ENCODE assay signal across 7 mouse cellular contexts in genomic region chr7:27472596-27472995, GRCm38 (mm10). TPM values are rescaled to one million over a fixed set of nuclear protein-coding genes. Genes with fewer than 3 reads are reported as not detected.
DNase-seq lines count a peak whose midpoint lies in the region; ATAC-seq lines count a peak whose summit lies in the region.

No protein-coding gene starts in this region.

- H3K27ac ChIP-seq in limb, embryonic 12.5 days, result peak overlapping the region; percentile 62

- no peaks in the 10 kb centered on the region for H3K9me3 ChIP-seq in limb, embryonic 12.5 days

- 0 out of 2 replicates have a peak, but pooled peaks have one; percentile 5 for ATAC-seq in erythroblast, adult 5-6 weeks (replicated peaks; ENCODE audit: low FRiP score, poor library complexity, severe bottlenecking)
- no peak for ATAC-seq in limb, embryonic 12.5 days (ENCODE audit: insufficient number of reproducible peaks, insufficient read depth, low FRiP score, low TSS enrichment, low read depth)

- DNase-seq in thymus, postnatal 0 days (ENCODE audit: low spot score), result peak; percentile 31
- DNase-seq in thymus, adult 18-20 months, result no peak
- peak; percentile 67 for DNase-seq in naive thymus-derived CD4-positive, alpha-beta T cell, adult 2 months (ENCODE audit: low read depth)
- no peak for DNase-seq in adrenal gland, postnatal 14 days
- DNase-seq in gastrocnemius, postnatal 10 days, result no peak

- peaks cover 11% of the 10 kb centered on the region; the same call in 1 of the 2 replicates for H3K4me1 ChIP-seq in limb, embryonic 12.5 days (replicated peaks)

- no peak overlapping the region for H3K9ac ChIP-seq in limb, embryonic 12.5 days (replicated peaks)

- 53% methylated on average over 7 of the region's 7 CpGs for WGBS in limb, embryonic 12.5 days

- H3K4me3 ChIP-seq in limb, embryonic 12.5 days (replicated peaks), result peak overlapping the region; percentile 72

- peaks cover 20% of the 10 kb centered on the region for H3K36me3 ChIP-seq in limb, embryonic 12.5 days

- H3K4me2 ChIP-seq in limb, embryonic 12.5 days, result peak overlapping the region; percentile 63

- H3K27me3 ChIP-seq in limb, embryonic 12.5 days, result no peaks in the 10 kb centered on the region

RNA-seq across cellular contexts. Expression of gene Sertad3, which starts 1.0 kb away (rescaled TPM):
- polyA plus RNA-seq in thymus, postnatal 0 days (2015; fragmentation: Nextera tagmentation; extraction: Ambion mirVana), result 29.0 and 31.0 TPM in 2 replicates
- 31.8 and 57.3 TPM in 2 replicates for total RNA-seq in erythroblast, adult 5-6 weeks (2015; ENCODE audit: low replicate concordance)
- 56.2 and 61.8 TPM in 2 replicates for total RNA-seq in erythroblast, adult 5-6 weeks (2017; ENCODE audit: low replicate concordance)
- 29.4 and 30.3 TPM in 2 replicates for polyA plus RNA-seq in limb, embryonic 12.5 days (2016; fragmentation: Nextera tagmentation; extraction: Ambion mirVana)
- total RNA-seq in adrenal gland, postnatal 14 days (2021), result 12.9 and 15.7 TPM in 2 replicates
- 10 to 100 TPM in 1 of 2 experiments, 1 to 10 TPM in 1; 9.0 to 13.0 TPM for total RNA-seq in gastrocnemius, postnatal 10 days (2021)

RNA-seq across cellular contexts. Expression of gene Sertad1, which starts 14.1 kb away (rescaled TPM):
- polyA plus RNA-seq in thymus, postnatal 0 days (2015; fragmentation: Nextera tagmentation; extraction: Ambion mirVana), result 33.5 and 35.1 TPM in 2 replicates
- 26.5 and 34.1 TPM in 2 replicates for total RNA-seq in erythroblast, adult 5-6 weeks (2015; ENCODE audit: low replicate concordance)
- total RNA-seq in erythroblast, adult 5-6 weeks (2017; ENCODE audit: low replicate concordance), result 26.2 and 30.5 TPM in 2 replicates
- 29.4 and 30.4 TPM in 2 replicates for polyA plus RNA-seq in limb, embryonic 12.5 days (2016; fragmentation: Nextera tagmentation; extraction: Ambion mirVana)
- total RNA-seq in adrenal gland, postnatal 14 days (2021), result 24.5 and 26.3 TPM in 2 replicates
- 10 to 100 TPM; 10.6 to 14.4 TPM for total RNA-seq in gastrocnemius, postnatal 10 days (2021)

RNA-seq across cellular contexts. Expression of gene Blvrb, which starts 24.8 kb away (rescaled TPM):
- 26.0 and 27.6 TPM in 2 replicates for polyA plus RNA-seq in thymus, postnatal 0 days (2015; fragmentation: Nextera tagmentation; extraction: Ambion mirVana)
- total RNA-seq in erythroblast, adult 5-6 weeks (2015; ENCODE audit: low replicate concordance), result 379 and 403 TPM in 2 replicates
- 431 and 604 TPM in 2 replicates for total RNA-seq in erythroblast, adult 5-6 weeks (2017; ENCODE audit: low replicate concordance)
- 34.1 and 38.8 TPM in 2 replicates for polyA plus RNA-seq in limb, embryonic 12.5 days (2016; fragmentation: Nextera tagmentation; extraction: Ambion mirVana)
- total RNA-seq in adrenal gland, postnatal 14 days (2021), result 72.6 and 76.9 TPM in 2 replicates
- 10 to 100 TPM; 20.5 to 25.0 TPM for total RNA-seq in gastrocnemius, postnatal 10 days (2021)

RNA-seq across cellular contexts. Expression of gene Sptbn4, which starts 25.1 kb away (rescaled TPM):
- 0.09 and 0.10 TPM in 2 replicates for polyA plus RNA-seq in thymus, postnatal 0 days (2015; fragmentation: Nextera tagmentation; extraction: Ambion mirVana)
- total RNA-seq in erythroblast, adult 5-6 weeks (2015; ENCODE audit: low replicate concordance), result 0.42 TPM in 1 of 2 replicates, not detected in the other
- total RNA-seq in erythroblast, adult 5-6 weeks (2017; ENCODE audit: low replicate concordance), result 0.17 and 0.28 TPM in 2 replicates
- 0.26 and 0.41 TPM in 2 replicates for polyA plus RNA-seq in limb, embryonic 12.5 days (2016; fragmentation: Nextera tagmentation; extraction: Ambion mirVana)
- 0.74 and 1.5 TPM in 2 replicates for total RNA-seq in adrenal gland, postnatal 14 days (2021)
- under 1 TPM; 0.20 to 0.28 TPM for total RNA-seq in gastrocnemius, postnatal 10 days (2021)

RNA-seq across cellular contexts. Expression of gene Prx, which starts 26.5 kb away (rescaled TPM):
- polyA plus RNA-seq in thymus, postnatal 0 days (2015; fragmentation: Nextera tagmentation; extraction: Ambion mirVana), result 1.1 and 1.2 TPM in 2 replicates
- total RNA-seq in erythroblast, adult 5-6 weeks (2015; ENCODE audit: low replicate concordance), result not detected in 2 replicates
- total RNA-seq in erythroblast, adult 5-6 weeks (2017; ENCODE audit: low replicate concordance), result 0.28 and 0.43 TPM in 2 replicates
- polyA plus RNA-seq in limb, embryonic 12.5 days (2016; fragmentation: Nextera tagmentation; extraction: Ambion mirVana), result 5.6 and 6.1 TPM in 2 replicates
- 2.7 and 3.5 TPM in 2 replicates for total RNA-seq in adrenal gland, postnatal 14 days (2021)
- total RNA-seq in gastrocnemius, postnatal 10 days (2021), result 10 to 100 TPM; 34.6 to 48.7 TPM

Comparison
In these comparisons a context has a peak if more than half of its experiments do, and no peak if none do; other contexts are left out.
1. DNase-seq: peak in thymus, postnatal 0 days (single experiment) and naive thymus-derived CD4-positive, alpha-beta T cell, adult 2 months (single experiment); none in thymus, adult 18-20 months (0 of 2), adrenal gland, postnatal 14 days (single experiment) and gastrocnemius, postnatal 10 days (single experiment).